Mouse (Mus musculus): ENCODE data around the gene Gm49355. TPM values are rescaled to one million over a fixed set of nuclear protein-coding genes. Genes with fewer than 3 reads are reported as not detected.

The Gm49355 gene
- polyA plus RNA-seq, 1 experiment, result 0.03 TPM

- Histone ChIP-seq H3K36me3 (ENCODE audit: control insufficient read depth, insufficient read depth, low read length) (no peaks in the 10 kb centered on the region), H3K4me3 (ENCODE audit: control insufficient read depth, insufficient read depth, low read length) (no peak overlapping the region), H3K4me1 (replicated peaks; ENCODE audit: control insufficient read depth, insufficient read depth, low read length) (no peaks in the 10 kb centered on the region), H3K27ac (ENCODE audit: control insufficient read depth, insufficient read depth, low read length) (no peak overlapping the region), H3K27me3 (ENCODE audit: control insufficient read depth, insufficient read depth, low read length) (peaks cover 10% of the 10 kb centered on the region; the same call in 1 of the 2 replicates)
- no peak for DNase-seq
- TF ChIP-seq CTCF (IDR thresholded peaks at IDR 0.05; ENCODE audit: borderline replicate concordance, control insufficient read depth, extremely low read depth, insufficient read depth, low read length, poor library complexity) (no peak), POLR2A (IDR thresholded peaks at IDR 0.05; ENCODE audit: control insufficient read depth, extremely low read depth, insufficient read depth, low read length, poor library complexity) (no peak)
- WGBS, result 11% methylated on average over 23 of the region's 23 CpGs
Observed at GRCm38 (mm10) chr14:12342458-12343131, 58.8 kb downstream of the Gm49355 start.

- 10% methylated on average over 20 of the region's 20 CpGs for WGBS
- H3K36me3 ChIP-seq (ENCODE audit: control insufficient read depth, insufficient read depth, low read length), result no peaks in the 10 kb centered on the region
- H3K4me1 ChIP-seq (replicated peaks; ENCODE audit: control insufficient read depth, insufficient read depth, low read length), result no peaks in the 10 kb centered on the region
- peaks cover 10% of the 10 kb centered on the region; the same call in 1 of the 2 replicates for H3K27me3 ChIP-seq (ENCODE audit: control insufficient read depth, insufficient read depth, low read length)
- DNase-seq, result no peak
- TF ChIP-seq POLR2A (IDR thresholded peaks at IDR 0.05; ENCODE audit: control insufficient read depth, extremely low read depth, insufficient read depth, low read length, poor library complexity) (no peak), CTCF (IDR thresholded peaks at IDR 0.05; ENCODE audit: borderline replicate concordance, control insufficient read depth, extremely low read depth, insufficient read depth, low read length, poor library complexity) (no peak)
- no peak overlapping the region for H3K27ac ChIP-seq (ENCODE audit: control insufficient read depth, insufficient read depth, low read length)
- no peak overlapping the region for H3K4me3 ChIP-seq (ENCODE audit: control insufficient read depth, insufficient read depth, low read length)
Observed at GRCm38 (mm10) chr14:12343451-12343941, 59.7 kb downstream of the Gm49355 start.

- 15% methylated on average over 24 of the region's 24 CpGs for WGBS
- Histone ChIP-seq H3K4me3 (ENCODE audit: control insufficient read depth, insufficient read depth, low read length) (peak overlapping the region; percentile 13), H3K27ac (ENCODE audit: control insufficient read depth, insufficient read depth, low read length) (no peak overlapping the region), H3K36me3 (ENCODE audit: control insufficient read depth, insufficient read depth, low read length) (no peaks in the 10 kb centered on the region), H3K4me1 (replicated peaks; ENCODE audit: control insufficient read depth, insufficient read depth, low read length) (no peaks in the 10 kb centered on the region), H3K27me3 (ENCODE audit: control insufficient read depth, insufficient read depth, low read length) (peaks cover 10% of the 10 kb centered on the region; the same call in 1 of the 2 replicates)
- no peak for DNase-seq
- TF ChIP-seq CTCF (IDR thresholded peaks at IDR 0.05; ENCODE audit: borderline replicate concordance, control insufficient read depth, extremely low read depth, insufficient read depth, low read length, poor library complexity) (no peak), POLR2A (IDR thresholded peaks at IDR 0.05; ENCODE audit: control insufficient read depth, extremely low read depth, insufficient read depth, low read length, poor library complexity) (no peak)
Observed at GRCm38 (mm10) chr14:12344061-12344745, 60.4 kb downstream of the Gm49355 start.

DNA sequence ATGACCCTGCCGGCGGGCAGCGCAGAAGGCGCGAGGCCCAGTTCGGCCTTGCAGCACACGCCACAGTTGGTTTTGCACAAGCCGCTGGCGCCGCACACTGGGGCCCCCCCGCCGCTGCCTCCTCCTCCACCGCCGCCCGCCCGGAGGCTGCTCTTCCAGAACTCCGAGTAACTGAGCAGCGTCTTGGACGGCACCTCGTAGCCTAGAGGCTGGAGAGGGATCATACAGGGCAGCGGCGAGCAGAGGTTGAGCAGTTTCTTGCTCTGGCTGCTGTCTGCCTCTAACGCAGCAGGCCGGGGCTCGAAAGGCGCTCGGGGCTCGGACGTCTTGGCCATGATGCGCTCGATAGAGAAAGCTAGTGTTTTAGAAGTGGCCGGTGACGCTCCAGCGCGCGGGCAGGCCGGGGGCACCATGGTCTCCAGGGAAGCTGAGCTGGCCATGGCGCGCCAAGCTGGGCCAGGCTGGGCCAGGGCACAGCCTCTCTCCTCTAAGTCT lies 61.0 kb downstream of the Gm49355 start:
- DNase-seq, result no peak
- 4% methylated on average over 39 of the region's 39 CpGs for WGBS
- Histone ChIP-seq H3K4me3 (ENCODE audit: control insufficient read depth, insufficient read depth, low read length) (peak overlapping the region; percentile 13; the same call in 1 of the 2 replicates), H3K27me3 (ENCODE audit: control insufficient read depth, insufficient read depth, low read length) (peaks cover 10% of the 10 kb centered on the region; the same call in 1 of the 2 replicates), H3K4me1 (replicated peaks; ENCODE audit: control insufficient read depth, insufficient read depth, low read length) (no peaks in the 10 kb centered on the region), H3K27ac (ENCODE audit: control insufficient read depth, insufficient read depth, low read length) (no peak overlapping the region; the same call in 1 of the 2 replicates), H3K36me3 (ENCODE audit: control insufficient read depth, insufficient read depth, low read length) (no peaks in the 10 kb centered on the region)
- TF ChIP-seq POLR2A (IDR thresholded peaks at IDR 0.05; ENCODE audit: control insufficient read depth, extremely low read depth, insufficient read depth, low read length, poor library complexity), result no peak
- TF ChIP-seq CTCF (IDR thresholded peaks at IDR 0.05; ENCODE audit: borderline replicate concordance, control insufficient read depth, extremely low read depth, insufficient read depth, low read length, poor library complexity), result no peak

DNA sequence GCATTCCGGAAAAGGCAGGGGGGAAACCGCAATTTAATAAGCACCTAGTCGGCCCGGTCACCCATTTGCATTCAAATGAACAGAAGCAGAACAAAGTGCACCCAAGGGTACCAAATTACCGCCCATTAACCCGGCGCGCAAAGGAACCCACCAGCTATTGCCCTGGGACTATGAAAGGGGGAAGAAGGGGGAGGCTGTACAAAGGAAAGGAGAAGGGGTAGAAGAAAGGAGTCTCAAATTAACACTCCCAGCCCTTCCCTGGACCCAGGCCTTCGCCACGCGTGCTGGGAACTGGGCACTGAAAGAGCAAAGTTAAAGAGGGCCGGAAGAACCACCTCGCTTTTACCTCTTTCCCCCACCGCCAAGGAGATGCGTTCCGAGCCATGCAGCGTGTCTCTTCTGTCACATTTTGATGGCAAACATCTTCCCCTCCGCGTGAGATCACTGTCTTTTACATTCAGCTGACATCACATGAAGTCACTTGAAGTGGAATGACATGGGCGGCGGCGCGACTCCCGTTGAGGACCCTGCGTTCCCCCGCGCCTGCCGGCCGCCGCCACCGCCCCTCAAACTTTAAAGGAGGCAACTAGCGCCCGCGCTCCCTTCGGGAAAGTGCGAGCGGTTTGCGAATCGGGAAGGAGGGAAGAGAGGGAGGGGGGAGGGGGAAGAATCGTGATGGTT lies 61.6 kb downstream of the Gm49355 start:
- DNase-seq, result no peak
- no peak for TF ChIP-seq POLR2A (IDR thresholded peaks at IDR 0.05; ENCODE audit: control insufficient read depth, extremely low read depth, insufficient read depth, low read length, poor library complexity)
- no peak for TF ChIP-seq CTCF (IDR thresholded peaks at IDR 0.05; ENCODE audit: borderline replicate concordance, control insufficient read depth, extremely low read depth, insufficient read depth, low read length, poor library complexity)
- Histone ChIP-seq H3K4me1 (replicated peaks; ENCODE audit: control insufficient read depth, insufficient read depth, low read length) (no peaks in the 10 kb centered on the region), H3K36me3 (ENCODE audit: control insufficient read depth, insufficient read depth, low read length) (no peaks in the 10 kb centered on the region), H3K27me3 (ENCODE audit: control insufficient read depth, insufficient read depth, low read length) (peaks cover 8% of the 10 kb centered on the region; the same call in 1 of the 2 replicates), H3K27ac (ENCODE audit: control insufficient read depth, insufficient read depth, low read length) (no peak overlapping the region; the same call in 1 of the 2 replicates), H3K4me3 (ENCODE audit: control insufficient read depth, insufficient read depth, low read length) (0 out of 2 replicates have a peak overlapping the region, but pooled peaks have one; percentile 6)
- 4% methylated on average over 40 of the region's 40 CpGs for WGBS
